Mouse (Mus musculus) MEL (cell line): ENCODE measurements around the gene Rpgrip1l. TPM values are rescaled to one million over a fixed set of nuclear protein-coding genes. Genes with fewer than 3 reads are reported as not detected.

Source experiments
- DNase-seq: peaks from one replicate; pipeline ENCODE4 v3.0.0; 2011; ENCODE audit warnings: low read depth, low spot score
- H3K27ac ChIP-seq: 2 replicates; pipeline ENCODE4 v1.5.1; 2012; ENCODE audit warnings: low read depth, mild to moderate bottlenecking, control low read depth, low read length, moderate library complexity; ENCODE audit not compliant: control insufficient read depth
- H3K27me3 ChIP-seq, 2 experiments: fragments of 150-350 bp in 1 of 2; sonication (generic) in 1 of 2; 2 replicates each; pipeline ENCODE4 v1.6.1; 2012; ENCODE audit warnings: low read length in 2 of 2, mild to moderate bottlenecking in 2 of 2, improper control_type of control experiment in 1 of 2, moderate library complexity in 1 of 2; ENCODE audit not compliant: insufficient read depth in 2 of 2, control insufficient read depth in 1 of 2
- H3K36me3 ChIP-seq, 2 experiments: 2 replicates each; pipeline ENCODE4 v1.6.1; 2012 to 2014; ENCODE audit warnings: low read length in 2 of 2, improper control_type of control experiment in 1 of 2, inconsistent platforms in 1 of 2, mild to moderate bottlenecking in 1 of 2; ENCODE audit not compliant: insufficient read depth in 2 of 2, control insufficient read depth in 1 of 2
- H3K4me1 ChIP-seq, 2 experiments: fragments of 150-350 bp in 1 of 2; sonication (generic) in 1 of 2; 2 replicates each; pipeline ENCODE4 v1.6.1; 2012; ENCODE audit warnings: low read length in 2 of 2, improper control_type of control experiment in 1 of 2, mild to moderate bottlenecking in 1 of 2; ENCODE audit not compliant: insufficient read depth in 2 of 2, control insufficient read depth in 1 of 2
- H3K4me3 ChIP-seq, 2 experiments: fragments of 150-350 bp in 1 of 2; sonication (generic) in 1 of 2; 2 replicates each; pipeline ENCODE4 v1.5.1; 2012; ENCODE audit warnings: low read depth in 2 of 2, low read length in 2 of 2, mild to moderate bottlenecking in 2 of 2, moderate library complexity in 2 of 2, control low read depth in 1 of 2, improper control_type of control experiment in 1 of 2; ENCODE audit not compliant: control insufficient read depth in 1 of 2, insufficient read depth in 1 of 2
- H3K79me2 ChIP-seq: 2 replicates; pipeline ENCODE4 v1.6.1; 2012; ENCODE audit warnings: mild to moderate bottlenecking, low read length, moderate library complexity; ENCODE audit not compliant: control insufficient read depth, poor library complexity, insufficient read depth
- H3K9ac ChIP-seq: 2 replicates; pipeline ENCODE4 v1.6.1; 2012; ENCODE audit warnings: low read depth, mild to moderate bottlenecking, control low read depth, low read length, moderate library complexity; ENCODE audit not compliant: control insufficient read depth, poor library complexity, severe bottlenecking
- H3K9me3 ChIP-seq: fragments of 150-350 bp; sonication (generic); replicated peaks from 2 replicates; pipeline ENCODE4 v1.6.1; 2012; ENCODE audit warnings: mild to moderate bottlenecking, low read length, improper control_type of control experiment, moderate library complexity; ENCODE audit not compliant: insufficient read depth
- CHD2 ChIP-seq: IDR thresholded peaks from 2 replicates; pipeline ENCODE4 v1.6.1; 2011; ENCODE audit warnings: low read length, improper control_type of control experiment
- ELF1 ChIP-seq: IDR thresholded peaks from 2 replicates; pipeline ENCODE4 v1.6.1; 2014; ENCODE audit warnings: low read depth, mild to moderate bottlenecking, inconsistent platforms, low read length, improper control_type of control experiment, moderate library complexity
- GABPA ChIP-seq: IDR thresholded peaks from 2 replicates; pipeline ENCODE4 v1.6.1; 2012; ENCODE audit warnings: low read depth, mild to moderate bottlenecking, inconsistent platforms, low read length, improper control_type of control experiment, moderate library complexity
- HCFC1 ChIP-seq: IDR thresholded peaks from 2 replicates; pipeline ENCODE4 v1.6.1; 2012; ENCODE audit warnings: low read depth, mild to moderate bottlenecking, inconsistent platforms, low read length, improper control_type of control experiment, moderate library complexity
- JUND ChIP-seq: IDR thresholded peaks from 2 replicates; pipeline ENCODE4 v1.6.1; 2011; ENCODE audit warnings: low read depth, mild to moderate bottlenecking, improper control_type of control experiment, low read length
- MAZ ChIP-seq: IDR thresholded peaks from 2 replicates; pipeline ENCODE4 v1.6.1; 2012; ENCODE audit warnings: low read depth, mild to moderate bottlenecking, inconsistent platforms, low read length, improper control_type of control experiment
- MXI1 ChIP-seq: IDR thresholded peaks from 2 replicates; pipeline ENCODE4 v1.6.1; 2011; ENCODE audit warnings: mild to moderate bottlenecking, low read depth, low read length, improper control_type of control experiment
- MYB ChIP-seq: IDR thresholded peaks from 2 replicates; pipeline ENCODE4 v1.6.1; 2011; ENCODE audit warnings: mild to moderate bottlenecking, low read depth, low read length, improper control_type of control experiment
- POLR2A ChIP-seq, 2 experiments: IDR thresholded peaks; 2 replicates each; pipeline ENCODE4 v1.6.1; 2011 to 2012; ENCODE audit warnings: low read length in 2 of 2, mild to moderate bottlenecking in 2 of 2, control low read depth in 1 of 2, improper control_type of control experiment in 1 of 2, low read depth in 1 of 2, moderate library complexity in 1 of 2; ENCODE audit not compliant: control insufficient read depth in 1 of 2, insufficient read depth in 1 of 2, poor library complexity in 1 of 2
- RAD21 ChIP-seq: IDR thresholded peaks from 2 replicates; pipeline ENCODE4 v1.6.1; 2011; ENCODE audit warnings: mild to moderate bottlenecking, low read depth, low read length, improper control_type of control experiment
- SIN3A ChIP-seq: IDR thresholded peaks from 2 replicates; pipeline ENCODE4 v1.6.1; 2012; ENCODE audit warnings: low read length, improper control_type of control experiment, inconsistent platforms
- TAL1 ChIP-seq: IDR thresholded peaks from 2 replicates; pipeline ENCODE4 v1.6.1; 2012; ENCODE audit warnings: mild to moderate bottlenecking, inconsistent platforms, low read length, moderate library complexity, mixed read lengths
- TBP ChIP-seq: IDR thresholded peaks from 2 replicates; pipeline ENCODE4 v1.8.0; 2011; ENCODE audit warnings: low read depth, low read length, improper control_type of control experiment
- TCF12 ChIP-seq: IDR thresholded peaks from 2 replicates; pipeline ENCODE4 v1.6.1; 2014; ENCODE audit warnings: low read depth, mild to moderate bottlenecking, inconsistent platforms, low read length, improper control_type of control experiment, moderate library complexity
- UBTF ChIP-seq: IDR thresholded peaks from 2 replicates; pipeline ENCODE4 v1.6.1; 2012; ENCODE audit warnings: low read depth, mild to moderate bottlenecking, inconsistent platforms, low read length, improper control_type of control experiment, moderate library complexity, borderline replicate concordance; ENCODE audit not compliant: insufficient read depth
- USF1 ChIP-seq: IDR thresholded peaks from 2 replicates; pipeline ENCODE4 v1.6.1; 2014; ENCODE audit warnings: low read depth, mild to moderate bottlenecking, inconsistent platforms, low read length, improper control_type of control experiment, moderate library complexity
- ZMIZ1 ChIP-seq: IDR thresholded peaks from 2 replicates; pipeline ENCODE4 v1.6.1; 2012; ENCODE audit warnings: low read depth, mild to moderate bottlenecking, inconsistent platforms, low read length, improper control_type of control experiment, moderate library complexity
- polyA plus RNA-seq, 2 experiments: library from polyadenylated mRNA; stranded (reverse) in 1 of 2; unstranded in 1 of 2; fragments of >175 nt in 1 of 2; fragments of >200 nt in 1 of 2; gene quantifications; 2 replicates each; pipeline versions ENCODE4 v1.2.1 to v1.2.4; 2012; ENCODE audit warnings: low replicate concordance in 2 of 2, low read depth in 1 of 2; ENCODE audit not compliant: insufficient read length in 2 of 2, insufficient read depth in 1 of 2, missing spikeins in 1 of 2
- total RNA-seq: library from RNA; depleted of rRNA; stranded (reverse); fragments of 300-350 nt; gene quantifications from 2 replicates; pipeline ENCODE4 v1.2.3, GENCODE M21; 2012

Rpgrip1l gene
- total and polyA plus RNA-seq, 3 experiments = 2.9 to 3.9 TPM; not detected in 1

GRCm38 (mm10) chr8:91340746-91341145 lies 27.7 kb upstream of the Rpgrip1l start:
- H3K4me1 ChIP-seq = no peaks in the 10 kb centered on the region
- H3K36me3 ChIP-seq = peaks cover 0 to 2% of the 10 kb centered on the region in 2 experiments; a peak in 2 of 4 replicates
- no peak overlapping the region for H3K9ac ChIP-seq
- no peak for TF ChIP-seq TAL1
- TF ChIP-seq MAZ = no peak
- TF ChIP-seq RAD21 = no peak
- TF ChIP-seq ZMIZ1 = no peak
- TF ChIP-seq POLR2A (IDR thresholded peaks at IDR 0.05; ENCODE audit: control insufficient read depth in 1 of 2, insufficient read depth in 1 of 2, low read depth in 1 of 2, low read length in 2 of 2, poor library complexity in 1 of 2) = no peak
- TF ChIP-seq MXI1 = no peak
- no peak for TF ChIP-seq HCFC1
- TF ChIP-seq MYB = no peak
- no peak for TF ChIP-seq TBP
- no peak for TF ChIP-seq ELF1
- TF ChIP-seq CHD2 = no peak
- TF ChIP-seq SIN3A = no peak
- TF ChIP-seq JUND = no peak
- TF ChIP-seq UBTF = no peak
- H3K4me3 ChIP-seq = no peak overlapping the region
- H3K79me2 ChIP-seq = peaks cover 19% of the 10 kb centered on the region
- no peak overlapping the region for H3K27ac ChIP-seq
- H3K27me3 ChIP-seq = no peaks in the 10 kb centered on the region
- no peaks in the 10 kb centered on the region for H3K9me3 ChIP-seq
- no peak for DNase-seq

- Histone ChIP-seq H3K4me3 (no peak overlapping the region), H3K27me3 (no peaks in the 10 kb centered on the region), H3K9ac (no peak overlapping the region), H3K79me2 (peaks cover 21% of the 10 kb centered on the region)
- TF ChIP-seq USF1 = no peak
- TF ChIP-seq, all 39 proteins: peak for 0
- no peaks in the 10 kb centered on the region for H3K9me3 ChIP-seq
- DNase-seq = no peak
- no peaks in the 10 kb centered on the region for H3K4me1 ChIP-seq
- H3K27ac ChIP-seq = no peak overlapping the region
- peaks cover 0 to 2% of the 10 kb centered on the region in 2 experiments; a peak in 2 of 4 replicates for H3K36me3 ChIP-seq
Measured at GRCm38 (mm10) chr8:91339651-91340050, 26.6 kb upstream of the Rpgrip1l start.

GRCm38 (mm10) chr8:91338389-91339154 lies 25.5 kb upstream of the Rpgrip1l start:
- H3K36me3 ChIP-seq = peaks cover 0 to 2% of the 10 kb centered on the region in 2 experiments; a peak in 2 of 4 replicates
- H3K27ac ChIP-seq = no peak overlapping the region
- H3K4me3 ChIP-seq = no peak overlapping the region
- H3K9me3 ChIP-seq = no peaks in the 10 kb centered on the region
- H3K79me2 ChIP-seq = peaks cover 25% of the 10 kb centered on the region; the same call in 1 of the 2 replicates
- H3K27me3 ChIP-seq = no peaks in the 10 kb centered on the region
- TF ChIP-seq TCF12 = no peak
- TF ChIP-seq GABPA = no peak
- TF ChIP-seq HCFC1 = no peak
- H3K9ac ChIP-seq = no peak overlapping the region
- no peak for DNase-seq
- H3K4me1 ChIP-seq = no peaks in the 10 kb centered on the region
